Mouse (Mus musculus) liver, embryonic 14.5 days (tissue): ENCODE results near the gene Cbx8.

Experiments
- CTCF ChIP-seq: IDR thresholded peaks from 2 replicates; pipeline ENCODE4 v1.5.1; 2016; ENCODE audit warnings: antibody characterized with exemption, low read depth, control low read depth
- EP300 ChIP-seq: IDR thresholded peaks from 2 replicates; pipeline ENCODE4 v1.6.1; 2016; ENCODE audit warnings: antibody characterized with exemption, low read depth

DNA sequence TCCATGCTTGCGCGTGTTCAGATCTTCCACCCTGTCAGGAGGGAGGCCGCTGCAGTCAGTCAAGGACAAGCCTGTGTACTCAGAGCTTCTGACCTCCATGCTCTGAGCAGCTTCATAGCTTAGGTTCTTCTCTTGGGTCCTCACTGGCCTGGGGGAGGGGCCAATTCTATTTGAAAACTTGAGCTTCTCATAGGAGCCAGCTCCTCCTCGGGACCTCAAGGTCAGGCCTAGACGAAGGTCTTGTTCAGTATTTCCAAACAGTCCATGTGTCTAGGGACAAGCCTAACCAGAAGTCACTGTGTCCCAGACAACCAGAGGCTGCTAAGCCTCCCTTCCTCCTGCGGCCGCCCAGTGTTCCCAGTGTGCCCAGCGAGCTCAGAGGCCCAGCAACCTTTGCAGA lies 26.1 kb upstream of the Cbx8 start:
- TF ChIP-seq EP300 (no peak), CTCF (no peak)
